Mouse (Mus musculus) testis, adult 2 months (tissue): ENCODE results near the gene Tmem9.

Source experiments
- CTCF ChIP-seq: fragments of 200-500 bp; IDR thresholded peaks from 2 replicates; pipeline ENCODE4 v1.5.1; 2012; ENCODE audit warnings: low read depth, mild to moderate bottlenecking, inconsistent platforms, low read length, moderate library complexity; ENCODE audit not compliant: control insufficient read depth, insufficient read depth, insufficient replicate concordance
- POLR2A ChIP-seq: fragments of 200-500 bp; IDR thresholded peaks from 2 replicates; pipeline ENCODE4 v1.6.1; 2012; ENCODE audit warnings: low read depth, mild to moderate bottlenecking, inconsistent platforms, low read length, moderate library complexity; ENCODE audit not compliant: control insufficient read depth

GRCm38 (mm10) chr1:135967739-135968138, 40.2 kb upstream of the Tmem9 start:
- TF ChIP-seq CTCF (no peak), POLR2A (no peak)
